Mouse (Mus musculus) bone marrow macrophage, adult 2 months (primary cell): ENCODE data around the gene Rptor.

Experiments
- CTCF ChIP-seq: IDR thresholded peaks from 2 replicates; pipeline ENCODE4 v1.5.1; 2012; ENCODE audit warnings: low read depth, mild to moderate bottlenecking, low read length, moderate library complexity
- POLR2A ChIP-seq: IDR thresholded peaks from 2 replicates; pipeline ENCODE4 v1.6.1; 2012; ENCODE audit warnings: mild to moderate bottlenecking, low read depth, low read length, borderline replicate concordance

DNA sequence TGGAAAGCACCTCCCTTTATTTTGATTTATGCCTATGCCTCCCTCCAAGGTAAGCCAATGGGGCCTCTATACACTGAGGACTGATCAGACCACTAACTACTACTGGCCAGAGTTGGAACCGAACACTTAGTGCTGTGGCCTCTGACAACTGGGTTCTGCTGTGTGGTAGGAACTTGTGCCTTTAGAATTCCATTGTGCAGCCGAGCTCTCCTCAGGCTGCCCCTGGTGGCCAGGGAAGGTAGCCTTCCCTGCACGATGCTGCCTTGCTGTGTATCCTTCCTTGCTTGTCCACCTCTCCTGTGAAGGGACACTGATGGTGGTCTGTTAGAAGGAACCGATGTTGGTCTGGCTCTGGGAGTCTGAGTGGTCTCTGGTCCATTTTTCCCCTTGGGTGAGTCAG is 167.0 kb downstream of the Rptor start:
- no peak for TF ChIP-seq POLR2A
- no peak for TF ChIP-seq CTCF
